Mouse (Mus musculus) testis, adult 2 months (tissue): ENCODE measurements at regions not wholly inside any gene's neighbourhood (a gene's known extent, or its start where the extent isn't known, plus 50 kb on each side); places are given as distances from the start of the nearest gene placed in this dataset.

ENCODE experiments used
- H3K27ac ChIP-seq: fragments of 200-500 bp; 2 replicates; pipeline ENCODE4 v1.5.1; 2012; ENCODE audit warnings: low read depth, low read length; ENCODE audit not compliant: control insufficient read depth, insufficient read depth
- H3K27me3 ChIP-seq: fragments of 200-500 bp; 2 replicates; pipeline ENCODE4 v1.6.1; 2012; ENCODE audit warnings: mild to moderate bottlenecking, low read length, moderate library complexity; ENCODE audit not compliant: control insufficient read depth, insufficient read depth
- H3K36me3 ChIP-seq: fragments of 200-500 bp; 2 replicates; pipeline ENCODE4 v1.6.1; 2012; ENCODE audit warnings: mild to moderate bottlenecking, low read length; ENCODE audit not compliant: control insufficient read depth, insufficient read depth
- H3K4me1 ChIP-seq: fragments of 200-500 bp; 2 replicates; pipeline ENCODE4 v1.6.1; 2012; ENCODE audit warnings: low read length; ENCODE audit not compliant: control insufficient read depth, insufficient read depth
- H3K4me3 ChIP-seq: fragments of 200-500 bp; 2 replicates; pipeline ENCODE4 v1.5.1; 2012; ENCODE audit warnings: low read depth, mild to moderate bottlenecking, low read length, moderate library complexity, mixed read lengths; ENCODE audit not compliant: control insufficient read depth
- CTCF ChIP-seq: fragments of 200-500 bp; IDR thresholded peaks from 2 replicates; pipeline ENCODE4 v1.5.1; 2012; ENCODE audit warnings: low read depth, mild to moderate bottlenecking, inconsistent platforms, low read length, moderate library complexity; ENCODE audit not compliant: control insufficient read depth, insufficient read depth, insufficient replicate concordance
- POLR2A ChIP-seq: fragments of 200-500 bp; IDR thresholded peaks from 2 replicates; pipeline ENCODE4 v1.6.1; 2012; ENCODE audit warnings: low read depth, mild to moderate bottlenecking, inconsistent platforms, low read length, moderate library complexity; ENCODE audit not compliant: control insufficient read depth

GRCm38 (mm10) chr5:133983249-133983966, 116.1 kb upstream of the Castor2 start:
- Histone ChIP-seq H3K4me1 (peaks cover 2% of the 10 kb centered on the region), H3K27ac (no peak overlapping the region), H3K4me3 (no peak overlapping the region), H3K27me3 (no peaks in the 10 kb centered on the region), H3K36me3 (no peaks in the 10 kb centered on the region)
- TF ChIP-seq POLR2A (no peak), CTCF (no peak)

GRCm38 (mm10) chr5:133970421-133970914, 129.0 kb upstream of the Castor2 start:
- no peak overlapping the region for H3K4me3 ChIP-seq
- TF ChIP-seq POLR2A (no peak), CTCF (no peak)
- H3K27me3 ChIP-seq: no peaks in the 10 kb centered on the region
- H3K27ac ChIP-seq: no peak overlapping the region
- no peaks in the 10 kb centered on the region for H3K4me1 ChIP-seq
- H3K36me3 ChIP-seq: no peaks in the 10 kb centered on the region

GRCm38 (mm10) chr5:133963301-133963700, 136.2 kb upstream of the Castor2 start:
- Histone ChIP-seq H3K4me3 (no peak overlapping the region), H3K27ac (no peak overlapping the region), H3K4me1 (no peaks in the 10 kb centered on the region), H3K36me3 (no peaks in the 10 kb centered on the region), H3K27me3 (no peaks in the 10 kb centered on the region)
- TF ChIP-seq CTCF (no peak), POLR2A (no peak)

GRCm38 (mm10) chr5:133940841-133941240, 158.7 kb upstream of the Castor2 start:
- TF ChIP-seq CTCF (no peak), POLR2A (no peak)
- Histone ChIP-seq H3K36me3 (no peaks in the 10 kb centered on the region), H3K27me3 (no peaks in the 10 kb centered on the region), H3K4me3 (no peak overlapping the region), H3K4me1 (no peaks in the 10 kb centered on the region), H3K27ac (no peak overlapping the region)

- H3K36me3 ChIP-seq: no peaks in the 10 kb centered on the region
- no peaks in the 10 kb centered on the region for H3K4me1 ChIP-seq
- TF ChIP-seq CTCF (no peak), POLR2A (no peak)
- H3K27me3 ChIP-seq: no peaks in the 10 kb centered on the region
- no peak overlapping the region for H3K27ac ChIP-seq
- no peak overlapping the region for H3K4me3 ChIP-seq
Observed at GRCm38 (mm10) chr5:133940030-133940429, 159.5 kb upstream of the Castor2 start.

- Histone ChIP-seq H3K27ac (no peak overlapping the region), H3K4me1 (no peaks in the 10 kb centered on the region), H3K36me3 (no peaks in the 10 kb centered on the region), H3K4me3 (no peak overlapping the region), H3K27me3 (no peaks in the 10 kb centered on the region)
- TF ChIP-seq CTCF: no peak
- no peak for TF ChIP-seq POLR2A
Observed at GRCm38 (mm10) chr5:133937967-133938918, 161.3 kb upstream of the Castor2 start.

- no peak overlapping the region for H3K4me3 ChIP-seq
- no peak overlapping the region for H3K27ac ChIP-seq
- TF ChIP-seq POLR2A: no peak
- no peak for TF ChIP-seq CTCF
- H3K27me3 ChIP-seq: no peaks in the 10 kb centered on the region
- H3K36me3 ChIP-seq: no peaks in the 10 kb centered on the region
- H3K4me1 ChIP-seq: 0 out of 2 replicates have a peak, but pooled peaks cover 2% of the 10 kb centered on the region
Observed at GRCm38 (mm10) chr5:133935451-133935850, 164.1 kb upstream of the Castor2 start.
